Mouse (Mus musculus): ENCODE data around the gene Celf1. TPM values are rescaled to one million over a fixed set of nuclear protein-coding genes. Genes with fewer than 3 reads are reported as not detected.

The Celf1 gene
- polyA plus RNA-seq, 2 experiments = 52.2 to 70.3 TPM

DNA sequence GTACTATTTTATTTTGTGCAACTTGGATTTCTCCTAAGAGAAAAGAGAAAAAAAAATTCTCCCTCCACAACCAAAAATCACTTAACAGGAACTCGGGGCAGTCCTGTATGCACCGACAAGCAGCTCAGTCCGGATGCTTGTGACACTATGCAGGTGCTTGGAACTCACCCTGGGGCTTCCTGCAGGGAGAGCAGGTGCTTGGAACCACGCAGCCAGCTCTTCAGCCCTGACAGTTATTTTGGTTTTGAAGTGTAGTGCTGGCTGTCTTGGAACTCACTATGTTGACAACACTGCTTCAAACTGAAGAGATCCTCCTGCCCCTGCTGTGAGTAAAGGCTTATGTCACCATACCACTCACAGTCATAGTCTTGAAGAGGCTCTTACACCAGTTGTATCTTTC lies 37.1 kb downstream of the Celf1 start:
- Histone ChIP-seq H3K4me2 (replicated peaks; ENCODE audit: low read depth, low read length, severe bottlenecking) (no peak overlapping the region), H3K4me3 (replicated peaks; ENCODE audit: low read length) (no peak overlapping the region), H3K4me1 (ENCODE audit: control insufficient read depth, insufficient read depth, low read length) (no peaks in the 10 kb centered on the region), H3K9me3 (ENCODE audit: control insufficient read depth, low read length) (no peaks in the 10 kb centered on the region), H3K36me3 (ENCODE audit: control insufficient read depth, insufficient read depth, low read length) (no peaks in the 10 kb centered on the region), H3K27ac (replicated peaks; ENCODE audit: low read depth, low read length) (no peak overlapping the region), H3K9ac (ENCODE audit: low read depth, low read length, severe bottlenecking) (no peak overlapping the region), H3K27me3 (ENCODE audit: control insufficient read depth, insufficient read depth, low read length) (no peaks in the 10 kb centered on the region)
- ATAC-seq (ENCODE audit: low FRiP score, low read depth) (no peak), DNase-seq (ENCODE audit: low spot score) (no peak)
- TF ChIP-seq POLR2A (IDR thresholded peaks at IDR 0.05; ENCODE audit: borderline replicate concordance, extremely low read depth, insufficient read depth, insufficient read length) = no peak
- 73% methylated on average over 4 of the region's 4 CpGs for WGBS

DNA sequence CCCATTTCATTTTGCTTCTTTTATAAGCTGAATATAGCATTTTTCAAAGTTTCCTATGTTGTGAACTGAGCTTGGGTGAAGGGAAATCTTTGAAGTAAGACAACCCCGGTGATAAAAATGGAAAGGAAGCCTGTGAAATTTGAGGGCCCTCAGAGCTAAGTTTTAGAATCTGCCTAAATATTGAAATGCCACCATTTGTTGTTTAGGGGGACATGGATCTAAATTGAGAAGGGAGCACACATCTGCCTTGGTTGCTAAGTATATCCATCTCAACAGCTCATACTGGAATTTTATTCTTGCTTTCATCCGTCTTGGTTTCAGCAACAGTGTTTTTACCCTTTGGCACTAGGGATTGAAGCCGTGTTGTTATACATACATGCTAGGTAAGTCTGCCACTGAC lies 45.9 kb downstream of the Celf1 start:
- H3K9me3 ChIP-seq (ENCODE audit: control insufficient read depth, low read length) = no peaks in the 10 kb centered on the region
- WGBS = 80% methylated on average over 3 of the region's 3 CpGs
- H3K4me3 ChIP-seq (replicated peaks; ENCODE audit: low read length) = no peak overlapping the region
- no peak overlapping the region for H3K4me2 ChIP-seq (replicated peaks; ENCODE audit: low read depth, low read length, severe bottlenecking)
- peaks cover 4% of the 10 kb centered on the region; the same call in 1 of the 2 replicates for H3K36me3 ChIP-seq (ENCODE audit: control insufficient read depth, insufficient read depth, low read length)
- TF ChIP-seq POLR2A (IDR thresholded peaks at IDR 0.05; ENCODE audit: borderline replicate concordance, extremely low read depth, insufficient read depth, insufficient read length) = no peak
- no peak overlapping the region for H3K9ac ChIP-seq (ENCODE audit: low read depth, low read length, severe bottlenecking)
- H3K27me3 ChIP-seq (ENCODE audit: control insufficient read depth, insufficient read depth, low read length) = no peaks in the 10 kb centered on the region
- no peak for ATAC-seq (ENCODE audit: low FRiP score, low read depth)
- no peak overlapping the region for H3K27ac ChIP-seq (replicated peaks; ENCODE audit: low read depth, low read length)
- DNase-seq (ENCODE audit: low spot score) = no peak
- H3K4me1 ChIP-seq (ENCODE audit: control insufficient read depth, insufficient read depth, low read length) = no peaks in the 10 kb centered on the region

DNA sequence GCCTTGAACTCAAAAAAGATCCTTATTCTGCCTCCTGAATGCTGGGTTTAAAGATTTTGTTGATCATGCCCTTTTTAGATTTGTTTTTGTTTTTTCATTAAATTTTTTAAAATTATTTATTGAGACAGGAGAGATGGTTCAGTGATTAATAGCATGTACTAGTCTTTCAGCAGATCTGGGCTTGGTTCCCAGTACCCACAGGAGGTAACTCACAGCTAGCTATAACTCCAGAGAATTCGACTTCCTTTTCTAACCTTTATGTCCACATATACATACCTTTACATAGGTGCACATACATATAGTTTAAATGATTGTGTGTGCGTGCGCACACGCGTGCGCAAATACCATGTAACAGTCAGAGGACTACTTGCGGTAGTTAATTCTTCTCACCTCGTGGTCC lies 68.4 kb downstream of the Celf1 start:
- H3K4me1 ChIP-seq (ENCODE audit: control insufficient read depth, insufficient read depth, low read length) = no peaks in the 10 kb centered on the region
- H3K27ac ChIP-seq (replicated peaks; ENCODE audit: low read depth, low read length) = no peak overlapping the region
- DNase-seq (ENCODE audit: low spot score) (no peak), ATAC-seq (ENCODE audit: low FRiP score, low read depth) (no peak)
- no peaks in the 10 kb centered on the region for H3K9me3 ChIP-seq (ENCODE audit: control insufficient read depth, low read length)
- no peak overlapping the region for H3K9ac ChIP-seq (ENCODE audit: low read depth, low read length, severe bottlenecking)
- H3K4me3 ChIP-seq (replicated peaks; ENCODE audit: low read length) = no peak overlapping the region
- no peak for TF ChIP-seq POLR2A (IDR thresholded peaks at IDR 0.05; ENCODE audit: borderline replicate concordance, extremely low read depth, insufficient read depth, insufficient read length)
- 98% methylated on average over 8 of the region's 8 CpGs for WGBS
- H3K4me2 ChIP-seq (replicated peaks; ENCODE audit: low read depth, low read length, severe bottlenecking) = no peak overlapping the region
- no peaks in the 10 kb centered on the region for H3K27me3 ChIP-seq (ENCODE audit: control insufficient read depth, insufficient read depth, low read length)
- H3K36me3 ChIP-seq (ENCODE audit: control insufficient read depth, insufficient read depth, low read length) = peaks cover 84% of the 10 kb centered on the region

DNA sequence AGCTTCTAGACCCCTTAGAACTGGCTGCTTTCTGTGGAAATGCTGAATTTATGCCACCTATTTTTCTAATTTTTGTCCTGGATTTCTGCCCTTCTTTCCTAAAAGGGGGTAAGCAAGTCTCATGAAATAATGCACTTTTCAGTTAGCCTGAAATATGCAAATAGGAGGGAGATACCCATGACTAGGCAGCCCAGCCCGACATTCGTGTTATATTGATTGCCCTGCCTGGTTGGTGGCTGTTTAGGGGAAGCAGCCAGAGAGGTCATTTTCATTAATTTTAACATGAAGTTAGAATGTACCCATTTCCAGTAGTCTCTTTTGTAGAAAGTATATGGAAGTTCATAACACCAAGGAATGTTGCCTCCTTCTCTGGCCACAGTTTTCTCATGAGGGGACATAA lies 73.7 kb downstream of the Celf1 start:
- TF ChIP-seq POLR2A (IDR thresholded peaks at IDR 0.05; ENCODE audit: borderline replicate concordance, extremely low read depth, insufficient read depth, insufficient read length) = no peak
- Histone ChIP-seq H3K36me3 (ENCODE audit: control insufficient read depth, insufficient read depth, low read length) (peaks cover 77% of the 10 kb centered on the region), H3K27ac (replicated peaks; ENCODE audit: low read depth, low read length) (no peak overlapping the region), H3K27me3 (ENCODE audit: control insufficient read depth, insufficient read depth, low read length) (no peaks in the 10 kb centered on the region), H3K9me3 (ENCODE audit: control insufficient read depth, low read length) (no peaks in the 10 kb centered on the region), H3K4me2 (replicated peaks; ENCODE audit: low read depth, low read length, severe bottlenecking) (no peak overlapping the region), H3K4me3 (replicated peaks; ENCODE audit: low read length) (no peak overlapping the region), H3K4me1 (ENCODE audit: control insufficient read depth, insufficient read depth, low read length) (no peaks in the 10 kb centered on the region), H3K9ac (ENCODE audit: low read depth, low read length, severe bottlenecking) (no peak overlapping the region)
- WGBS = 95% methylated on average over 2 of the region's 2 CpGs
- DNase-seq (ENCODE audit: low spot score) (no peak), ATAC-seq (ENCODE audit: low FRiP score, low read depth) (no peak)

DNA sequence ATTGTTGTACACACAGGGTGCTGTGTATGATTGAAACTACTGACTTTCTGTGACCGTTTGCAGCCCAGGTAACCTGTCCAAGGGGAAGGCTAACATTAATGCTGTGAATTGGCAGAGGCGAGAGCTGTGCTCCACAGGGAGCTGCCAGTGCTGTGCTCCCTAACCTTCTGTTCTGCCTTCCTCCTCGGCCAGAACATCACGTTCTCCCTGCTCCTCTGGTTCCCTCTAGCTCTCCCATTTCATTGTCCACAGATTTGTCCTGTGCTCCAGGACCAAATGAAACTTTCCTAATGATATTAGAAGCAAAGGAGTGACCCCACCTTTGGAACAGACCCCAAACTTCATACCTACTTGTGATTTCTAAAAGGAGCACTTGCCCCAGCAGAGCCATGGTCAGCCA lies 75.2 kb downstream of the Celf1 start:
- no peaks in the 10 kb centered on the region for H3K27me3 ChIP-seq (ENCODE audit: control insufficient read depth, insufficient read depth, low read length)
- H3K4me3 ChIP-seq (replicated peaks; ENCODE audit: low read length) = no peak overlapping the region
- peaks cover 73% of the 10 kb centered on the region for H3K36me3 ChIP-seq (ENCODE audit: control insufficient read depth, insufficient read depth, low read length)
- DNase-seq (ENCODE audit: low spot score) = no peak
- no peak overlapping the region for H3K27ac ChIP-seq (replicated peaks; ENCODE audit: low read depth, low read length)
- ATAC-seq (ENCODE audit: low FRiP score, low read depth) = no peak
- H3K4me1 ChIP-seq (ENCODE audit: control insufficient read depth, insufficient read depth, low read length) = no peaks in the 10 kb centered on the region
- H3K4me2 ChIP-seq (replicated peaks; ENCODE audit: low read depth, low read length, severe bottlenecking) = no peak overlapping the region
- WGBS = 77% methylated on average over 4 of the region's 4 CpGs
- no peaks in the 10 kb centered on the region for H3K9me3 ChIP-seq (ENCODE audit: control insufficient read depth, low read length)
- no peak for TF ChIP-seq POLR2A (IDR thresholded peaks at IDR 0.05; ENCODE audit: borderline replicate concordance, extremely low read depth, insufficient read depth, insufficient read length)
- no peak overlapping the region for H3K9ac ChIP-seq (ENCODE audit: low read depth, low read length, severe bottlenecking)

All from limb, embryonic 14.5 days (tissue).